Mouse (Mus musculus) layer of hippocampus, postnatal 14 days (tissue): Measurements from ENCODE around the gene Vegfd. TPM values are rescaled to one million over a fixed set of nuclear protein-coding genes. Genes with fewer than 3 reads are reported as not detected.

Experiments
- total RNA-seq, 2 experiments: library from RNA; stranded (reverse); gene quantifications; 2 replicates each; pipeline ENCODE4 v1.2.3; 2021

The Vegfd gene
- total RNA-seq, 2 experiments from 2014 or later, result 2.7 to 2.9 TPM

Other genes with a start within 250 kb of the Vegfd start
- 1 to 10 TPM; 1.4 to 1.8 TPM for gene Ace2, start 234.0 kb upstream of the Vegfd start, total RNA-seq
- gene Bmx, start 115.2 kb upstream of the Vegfd start, total RNA-seq, result 1 to 10 TPM; 1.0 to 1.4 TPM
- gene Pir, start 104.0 kb upstream of the Vegfd start, total RNA-seq, result 1 to 10 TPM; 3.2 to 5.3 TPM
- gene Piga, start 46.4 kb downstream of the Vegfd start, total RNA-seq, result 1 to 10 TPM; 7.7 to 8.7 TPM
- 1 to 10 TPM in 1 of 2 experiments, under 1 TPM in 1; 0.58 to 1.6 TPM for gene Asb11, start 63.6 kb downstream of the Vegfd start, total RNA-seq
- gene Asb9, start 132.9 kb downstream of the Vegfd start, total RNA-seq, result not detected